Mouse (Mus musculus): ENCODE results near the gene Tmem156. TPM values are rescaled to one million over a fixed set of nuclear protein-coding genes. Genes with fewer than 3 reads are reported as not detected.
A peak's percentile ranks its signal among the peaks of the same experiment; 100 is the strongest.

Tmem156 gene
- polyA plus RNA-seq, 2 experiments: 0.55 to 0.61 TPM

- H3K36me3 ChIP-seq (replicated peaks; ENCODE audit: control insufficient read depth, insufficient read depth, low read depth): no peaks in the 10 kb centered on the region
- ATAC-seq (ENCODE audit: insufficient read depth) (no peak), DNase-seq (ENCODE audit: low read depth in 3 of 3, low spot score in 3 of 3) (no peak)
- no peaks in the 10 kb centered on the region for H3K27me3 ChIP-seq (ENCODE audit: control insufficient read depth, insufficient read depth, low read length)
- no peak overlapping the region for H3K9ac ChIP-seq (replicated peaks)
- no peak overlapping the region for H3K4me2 ChIP-seq (ENCODE audit: low read depth)
- no peaks in the 10 kb centered on the region for H3K9me3 ChIP-seq (ENCODE audit: control insufficient read depth, low read length)
- no peak overlapping the region for H3K27ac ChIP-seq
- no peak overlapping the region for H3K4me3 ChIP-seq (ENCODE audit: insufficient read depth in 1 of 2, low read depth in 2 of 2, low read length in 2 of 2)
- WGBS (ENCODE audit: insufficient replicate concordance): 71% methylated on average over 11 of the region's 11 CpGs
- H3K4me1 ChIP-seq (replicated peaks; ENCODE audit: control insufficient read depth in 2 of 2, insufficient read depth in 2 of 2, low read length in 1 of 2): no peaks in the 10 kb centered on the region
- TF ChIP-seq CTCF (IDR thresholded peaks at IDR 0.05; ENCODE audit: low read depth): no peak
- TF ChIP-seq EP300 (IDR thresholded peaks at IDR 0.05; ENCODE audit: low read depth): no peak
Measured at GRCm38 (mm10) chr5:65038811-65039571, 52.9 kb downstream of the Tmem156 start.

- Histone ChIP-seq H3K4me2 (ENCODE audit: low read depth) (no peak overlapping the region), H3K27ac (no peak overlapping the region), H3K4me1 (replicated peaks; ENCODE audit: control insufficient read depth in 2 of 2, insufficient read depth in 2 of 2, low read length in 1 of 2) (no peaks in the 10 kb centered on the region), H3K9me3 (ENCODE audit: control insufficient read depth, low read length) (no peaks in the 10 kb centered on the region), H3K9ac (replicated peaks) (no peak overlapping the region), H3K36me3 (replicated peaks; ENCODE audit: control insufficient read depth, insufficient read depth, low read depth) (no peaks in the 10 kb centered on the region), H3K4me3 (ENCODE audit: insufficient read depth in 1 of 2, low read depth in 2 of 2, low read length in 2 of 2) (no peak overlapping the region), H3K27me3 (ENCODE audit: control insufficient read depth, insufficient read depth, low read length) (no peaks in the 10 kb centered on the region)
- DNase-seq (ENCODE audit: low read depth in 3 of 3, low spot score in 3 of 3): peak; percentile 14 to 38 (median 20)
- no peak for TF ChIP-seq EP300 (IDR thresholded peaks at IDR 0.05; ENCODE audit: low read depth)
- no peak for TF ChIP-seq CTCF (IDR thresholded peaks at IDR 0.05; ENCODE audit: low read depth)
- no peak for ATAC-seq (ENCODE audit: insufficient read depth)
- 54% methylated on average over 9 of the region's 9 CpGs for WGBS (ENCODE audit: insufficient replicate concordance)
Measured at GRCm38 (mm10) chr5:65038305-65038704, 53.6 kb downstream of the Tmem156 start.

DNA sequence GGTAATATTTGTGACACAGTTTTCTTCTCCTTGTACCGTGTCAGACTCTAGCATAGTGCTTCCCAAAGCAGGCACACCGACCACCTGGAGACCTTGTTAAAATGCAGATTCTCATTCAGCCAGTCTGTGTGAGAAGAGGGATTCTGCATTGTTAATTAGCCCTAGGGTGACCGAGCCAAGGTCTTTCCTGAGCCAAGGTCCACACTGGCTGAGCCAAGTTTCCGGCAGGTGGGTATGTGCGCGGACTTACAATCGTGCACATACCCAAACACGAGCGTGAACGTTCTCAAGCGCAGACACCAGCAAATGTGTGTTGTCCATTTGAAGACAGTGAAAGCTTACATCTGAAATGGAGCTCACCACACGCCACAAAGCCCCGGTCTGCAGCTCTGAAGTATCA lies 55.3 kb downstream of the Tmem156 start:
- Histone ChIP-seq H3K9ac (replicated peaks) (no peak overlapping the region), H3K4me2 (ENCODE audit: low read depth) (no peak overlapping the region), H3K4me3 (ENCODE audit: insufficient read depth in 1 of 2, low read depth in 2 of 2, low read length in 2 of 2) (no peak overlapping the region), H3K9me3 (ENCODE audit: control insufficient read depth, low read length) (no peaks in the 10 kb centered on the region), H3K4me1 (replicated peaks; ENCODE audit: control insufficient read depth in 2 of 2, insufficient read depth in 2 of 2, low read length in 1 of 2) (no peaks in the 10 kb centered on the region), H3K27me3 (ENCODE audit: control insufficient read depth, insufficient read depth, low read length) (no peaks in the 10 kb centered on the region), H3K27ac (no peak overlapping the region), H3K36me3 (replicated peaks; ENCODE audit: control insufficient read depth, insufficient read depth, low read depth) (no peaks in the 10 kb centered on the region)
- no peak for TF ChIP-seq EP300 (IDR thresholded peaks at IDR 0.05; ENCODE audit: low read depth)
- no peak for TF ChIP-seq CTCF (IDR thresholded peaks at IDR 0.05; ENCODE audit: low read depth)
- no peak for ATAC-seq (ENCODE audit: insufficient read depth)
- no peak for DNase-seq (ENCODE audit: low read depth in 3 of 3, low spot score in 3 of 3)
- 78% methylated on average over 13 of the region's 13 CpGs for WGBS (ENCODE audit: insufficient replicate concordance)

GRCm38 (mm10) chr5:65028019-65028418 lies 63.9 kb downstream of the Tmem156 start:
- no peak overlapping the region for H3K9ac ChIP-seq (replicated peaks)
- H3K27ac ChIP-seq: no peak overlapping the region
- H3K4me3 ChIP-seq (ENCODE audit: insufficient read depth in 1 of 2, low read depth in 2 of 2, low read length in 2 of 2): no peak overlapping the region
- no peak overlapping the region for H3K4me2 ChIP-seq (ENCODE audit: low read depth)
- no peak for DNase-seq (ENCODE audit: low read depth in 3 of 3, low spot score in 3 of 3)
- no peaks in the 10 kb centered on the region for H3K36me3 ChIP-seq (replicated peaks; ENCODE audit: control insufficient read depth, insufficient read depth, low read depth)
- ATAC-seq (ENCODE audit: insufficient read depth): no peak
- 70% methylated on average over 9 of the region's 9 CpGs for WGBS (ENCODE audit: insufficient replicate concordance)
- no peaks in the 10 kb centered on the region for H3K4me1 ChIP-seq (replicated peaks; ENCODE audit: control insufficient read depth in 2 of 2, insufficient read depth in 2 of 2, low read length in 1 of 2)
- no peak for TF ChIP-seq CTCF (IDR thresholded peaks at IDR 0.05; ENCODE audit: low read depth)
- no peak for TF ChIP-seq EP300 (IDR thresholded peaks at IDR 0.05; ENCODE audit: low read depth)
- no peaks in the 10 kb centered on the region for H3K27me3 ChIP-seq (ENCODE audit: control insufficient read depth, insufficient read depth, low read length)
- H3K9me3 ChIP-seq (ENCODE audit: control insufficient read depth, low read length): no peaks in the 10 kb centered on the region

GRCm38 (mm10) chr5:65026776-65027175 lies 65.2 kb downstream of the Tmem156 start:
- no peak overlapping the region for H3K4me2 ChIP-seq (ENCODE audit: low read depth)
- no peak overlapping the region for H3K27ac ChIP-seq
- DNase-seq (ENCODE audit: low read depth in 3 of 3, low spot score in 3 of 3) (no peak), ATAC-seq (ENCODE audit: insufficient read depth) (no peak)
- no peaks in the 10 kb centered on the region for H3K9me3 ChIP-seq (ENCODE audit: control insufficient read depth, low read length)
- H3K4me3 ChIP-seq (ENCODE audit: insufficient read depth in 1 of 2, low read depth in 2 of 2, low read length in 2 of 2): no peak overlapping the region
- H3K27me3 ChIP-seq (ENCODE audit: control insufficient read depth, insufficient read depth, low read length): no peaks in the 10 kb centered on the region
- H3K4me1 ChIP-seq (replicated peaks; ENCODE audit: control insufficient read depth in 2 of 2, insufficient read depth in 2 of 2, low read length in 1 of 2): no peaks in the 10 kb centered on the region
- 75% methylated on average over 9 of the region's 9 CpGs for WGBS (ENCODE audit: insufficient replicate concordance)
- TF ChIP-seq EP300 (IDR thresholded peaks at IDR 0.05; ENCODE audit: low read depth) (no peak), CTCF (IDR thresholded peaks at IDR 0.05; ENCODE audit: low read depth) (no peak)
- H3K9ac ChIP-seq (replicated peaks): no peak overlapping the region
- H3K36me3 ChIP-seq (replicated peaks; ENCODE audit: control insufficient read depth, insufficient read depth, low read depth): no peaks in the 10 kb centered on the region; the same call in 1 of the 2 replicates
